Mouse (Mus musculus): Measurements from ENCODE around the gene Cyp2d11.

- no peak for TF ChIP-seq CTCF (IDR thresholded peaks at IDR 0.05; ENCODE audit: low read depth, low read length)
- no peak for TF ChIP-seq GATA1 (IDR thresholded peaks at IDR 0.05; ENCODE audit: borderline replicate concordance, low read length)
- no peak for TF ChIP-seq GATA2 (IDR thresholded peaks at IDR 0.05; ENCODE audit: borderline replicate concordance, low read depth, low read length)
- TF ChIP-seq TAL1 (conservative IDR thresholded peaks at IDR 0.05; ENCODE audit: low read depth, low read length): no peak
Measured at GRCm38 (mm10) chr15:82378261-82379180, 15.3 kb downstream of the Cyp2d11 start.
